Mouse (Mus musculus) liver, embryonic 14.5 days (tissue): ENCODE measurements around the gene Ube2cbp. TPM values are rescaled to one million over a fixed set of nuclear protein-coding genes. Genes with fewer than 3 reads are reported as not detected.

Experiments
- ATAC-seq: fragments of 200-750 bp; cut with Nextera tagmentation; 2 replicates; pipeline ENCODE4 v1.8.0; 2017; ENCODE audit warnings: moderate number of reproducible peaks, mild to moderate bottlenecking, moderate library complexity; ENCODE audit not compliant: insufficient read depth
- DNase-seq, 3 experiments: peaks; one replicate each; pipeline ENCODE4 v3.0.0-alpha.2; 2012 to 2013; ENCODE audit warnings: low read depth in 3 of 3, low spot score in 3 of 3
- H3K27ac ChIP-seq: fragments of 300-500 bp; sonication (generic); 2 replicates; pipeline ENCODE4 v1.5.1; 2014; ENCODE audit warnings: moderate library complexity, mild to moderate bottlenecking, control low read depth, inconsistent platforms
- H3K27me3 ChIP-seq: fragments of 300-500 bp; sonication (generic); 2 replicates; pipeline ENCODE4 v1.6.1; 2014; ENCODE audit warnings: mild to moderate bottlenecking, low read length, moderate library complexity; ENCODE audit not compliant: control insufficient read depth, insufficient read depth
- H3K36me3 ChIP-seq: fragments of 300-500 bp; sonication (generic); replicated peaks from 2 replicates; pipeline ENCODE4 v1.6.1; 2014; ENCODE audit warnings: low read depth; ENCODE audit not compliant: control insufficient read depth, insufficient read depth
- H3K4me1 ChIP-seq, 2 experiments: fragments of 200-500 bp in 1 of 2; fragments of 300-500 bp in 1 of 2; sonication (generic) in 1 of 2; replicated peaks; 2 replicates each; pipeline ENCODE4 v1.6.1; 2012 to 2014; ENCODE audit warnings: antibody characterized with exemption in 1 of 2, inconsistent platforms in 1 of 2, low read length in 1 of 2; ENCODE audit not compliant: control insufficient read depth in 2 of 2, insufficient read depth in 2 of 2
- H3K4me2 ChIP-seq: fragments of 300-500 bp; sonication (generic); 2 replicates; pipeline ENCODE4 v1.6.1; 2014; ENCODE audit warnings: low read depth, mild to moderate bottlenecking, control low read depth, moderate library complexity
- H3K4me3 ChIP-seq, 2 experiments: fragments of 200-500 bp in 1 of 2; fragments of 300-500 bp in 1 of 2; sonication (generic) in 1 of 2; 2 replicates each; pipeline ENCODE4 v1.5.1; 2012 to 2014; ENCODE audit warnings: low read depth in 2 of 2, low read length in 2 of 2, mild to moderate bottlenecking in 2 of 2, control low read depth in 1 of 2, inconsistent platforms in 1 of 2, moderate library complexity in 1 of 2; ENCODE audit not compliant: insufficient read depth in 1 of 2
- H3K9ac ChIP-seq: fragments of 300-500 bp; sonication (generic); replicated peaks from 2 replicates; pipeline ENCODE4 v1.6.1; 2014; ENCODE audit warnings: mild to moderate bottlenecking, control low read depth, moderate library complexity
- H3K9me3 ChIP-seq: fragments of 300-500 bp; sonication (generic); 2 replicates; pipeline ENCODE4 v1.6.1; 2016; ENCODE audit warnings: low read length, mixed read lengths; ENCODE audit not compliant: control insufficient read depth
- CTCF ChIP-seq: IDR thresholded peaks from 2 replicates; pipeline ENCODE4 v1.5.1; 2016; ENCODE audit warnings: antibody characterized with exemption, low read depth, control low read depth
- EP300 ChIP-seq: IDR thresholded peaks from 2 replicates; pipeline ENCODE4 v1.6.1; 2016; ENCODE audit warnings: antibody characterized with exemption, low read depth
- WGBS: fragments of 180-500 bp; shearing (Covaris S2); extraction: QIAGEN DNeasy Blood & Tissue Kit; methylation state at CpG from one replicate; pipeline ENCODE4 v1.1.7; 2014; ENCODE audit not compliant: insufficient replicate concordance; 5-methylcytosine and 5-hydroxymethylcytosine counted together
- polyA plus RNA-seq, 2 experiments: library from polyadenylated mRNA; depleted of rRNA in 1 of 2; stranded (reverse) in 1 of 2; unstranded in 1 of 2; fragments of >200 nt; fragmentation: Nextera tagmentation in 1 of 2; extraction: Ambion mirVana in 1 of 2; gene quantifications; 2 replicates each; pipeline versions ENCODE4 v1.2.1 to v1.2.3; 2012 to 2014

Ube2cbp gene
- polyA plus RNA-seq (2012; rRNA removed) (1.0 and 1.5 TPM in 2 replicates), polyA plus RNA-seq (2014; fragmentation: Nextera tagmentation; extraction: Ambion mirVana) (2.3 and 3.4 TPM in 2 replicates)

DNA sequence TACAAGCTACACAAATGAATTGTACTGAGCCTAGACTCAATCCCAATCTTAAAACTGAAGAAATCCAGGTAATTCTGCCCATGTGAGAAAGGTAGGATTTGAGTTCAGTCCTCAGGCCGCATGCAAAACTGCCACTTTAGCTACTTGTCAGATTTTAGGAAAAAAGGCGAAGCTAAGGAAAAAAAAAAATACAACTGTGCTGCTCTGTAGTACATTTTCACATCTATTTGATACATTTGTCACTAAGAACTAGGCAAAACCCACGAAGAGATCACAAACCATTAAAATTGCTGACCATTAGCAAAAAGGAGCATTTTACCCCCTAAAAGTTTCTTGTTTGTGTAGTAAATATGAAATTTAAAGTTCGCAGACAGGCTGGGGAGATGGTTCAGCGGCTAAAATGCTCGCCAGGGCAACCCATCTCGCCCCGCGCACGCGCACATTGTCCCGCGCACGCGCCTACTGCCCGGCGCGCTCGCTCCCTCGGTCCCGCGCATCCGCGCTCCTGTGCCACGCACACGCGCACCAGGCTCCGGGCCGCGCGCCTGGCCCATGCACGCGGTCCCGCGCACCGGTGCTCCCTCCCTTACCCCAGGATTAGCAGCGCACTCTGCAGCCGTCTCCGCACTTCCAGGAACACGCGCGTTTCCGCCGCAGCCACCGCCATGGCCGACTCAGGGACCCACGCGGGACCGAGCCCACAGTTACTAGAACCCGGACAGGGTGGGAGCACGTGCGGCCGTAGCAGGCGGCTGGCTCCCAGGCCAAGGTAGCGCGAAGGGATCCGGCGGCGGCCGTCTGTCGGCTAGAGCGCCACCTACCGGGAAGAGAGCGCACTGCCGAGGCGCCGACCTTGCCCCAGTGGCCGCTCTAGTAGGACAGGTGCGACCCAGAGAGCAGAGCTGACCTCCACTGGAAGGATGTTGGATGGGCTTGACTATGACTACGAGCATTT lies at the start of gene Ube2cbp:
Gene Ube2cbp (minus strand): TSS at position 800 of the 955 bp plus-strand sequence.
- peak; percentile 82 for ATAC-seq
- peak; percentile 61 to 62 (median 62) for DNase-seq
- H3K4me1 ChIP-seq, result peaks cover 6 to 10% of the 10 kb centered on the region in 2 experiments; a peak in 3 of 4 replicates
- peak within 1 kb of the TSS; percentile 62 to 79 for H3K4me3 ChIP-seq
- H3K4me2 ChIP-seq, result peak within 1 kb of the TSS; percentile 74
- no peak within 1 kb of the TSS for H3K27ac ChIP-seq
- peak within 1 kb of the TSS; percentile 59 for H3K9ac ChIP-seq
- no peaks in the 10 kb centered on the region for H3K9me3 ChIP-seq
- TF ChIP-seq CTCF, result peak; percentile 97
- no peak for TF ChIP-seq EP300
- H3K27me3 ChIP-seq, result no peaks in the 10 kb centered on the region
- WGBS, result 2% methylated on average over 70 of the region's 70 CpGs
- no peaks in the 10 kb centered on the region for H3K36me3 ChIP-seq

DNA sequence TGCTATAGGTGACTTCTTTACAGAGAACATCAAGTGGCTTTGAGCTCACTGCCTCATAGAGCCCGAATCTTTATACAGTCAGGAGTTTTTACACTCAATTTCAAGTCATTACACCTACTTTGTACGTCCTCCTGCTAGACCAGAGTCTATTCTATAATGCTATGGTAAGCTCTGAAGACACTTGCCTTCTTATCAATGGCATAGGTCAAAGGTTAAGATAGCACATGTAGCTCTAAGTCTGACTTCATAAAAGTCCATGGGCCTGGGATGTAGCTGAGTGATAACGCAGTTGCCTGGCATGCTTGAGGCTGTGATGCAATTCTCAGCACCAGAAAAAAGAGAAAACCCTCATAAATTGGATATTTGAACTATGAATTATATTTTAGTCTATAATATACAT lies 49.6 kb upstream of the Ube2cbp start:
- Histone ChIP-seq H3K9ac (no peak overlapping the region), H3K4me3 (no peak overlapping the region), H3K36me3 (peaks cover 2% of the 10 kb centered on the region), H3K27me3 (no peaks in the 10 kb centered on the region), H3K4me1 (0 out of 4 replicates have a peak, but pooled peaks cover 0 to 2% of the 10 kb centered on the region in 2 experiments), H3K27ac (no peak overlapping the region), H3K4me2 (no peak overlapping the region), H3K9me3 (no peaks in the 10 kb centered on the region)
- DNase-seq (no peak), ATAC-seq (no peak)
- 70% methylated on average over 3 of the region's 3 CpGs for WGBS
- no peak for TF ChIP-seq EP300
- no peak for TF ChIP-seq CTCF

DNA sequence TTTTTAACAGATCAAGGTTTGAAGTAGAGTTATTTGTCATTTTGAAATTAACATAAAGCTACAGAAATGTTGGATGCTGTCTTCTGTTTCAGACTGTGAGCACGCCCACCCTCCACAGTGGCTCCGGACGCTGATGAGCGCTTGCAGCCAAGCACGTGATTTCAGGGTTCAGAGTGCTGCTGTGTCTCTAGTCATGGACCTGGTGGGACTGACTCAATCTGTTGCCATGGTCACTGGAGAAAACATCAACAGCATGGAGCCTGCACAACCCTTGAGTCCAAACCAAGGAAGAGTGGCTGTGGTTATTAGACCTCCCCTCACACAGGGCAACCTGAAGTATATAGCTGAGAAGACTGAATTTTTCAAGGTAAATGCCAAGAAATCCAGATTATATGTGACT lies 49.0 kb upstream of the Ube2cbp start:
- no peak for DNase-seq
- no peak for TF ChIP-seq EP300
- TF ChIP-seq CTCF, result no peak
- Histone ChIP-seq H3K4me3 (no peak overlapping the region), H3K9ac (no peak overlapping the region), H3K4me1 (0 out of 4 replicates have a peak, but pooled peaks cover 0 to 2% of the 10 kb centered on the region in 2 experiments), H3K36me3 (peaks cover 2% of the 10 kb centered on the region), H3K27ac (no peak overlapping the region), H3K9me3 (no peaks in the 10 kb centered on the region), H3K27me3 (no peaks in the 10 kb centered on the region), H3K4me2 (no peak overlapping the region)
- no peak for ATAC-seq
- WGBS, result 81% methylated on average over 5 of the region's 5 CpGs

DNA sequence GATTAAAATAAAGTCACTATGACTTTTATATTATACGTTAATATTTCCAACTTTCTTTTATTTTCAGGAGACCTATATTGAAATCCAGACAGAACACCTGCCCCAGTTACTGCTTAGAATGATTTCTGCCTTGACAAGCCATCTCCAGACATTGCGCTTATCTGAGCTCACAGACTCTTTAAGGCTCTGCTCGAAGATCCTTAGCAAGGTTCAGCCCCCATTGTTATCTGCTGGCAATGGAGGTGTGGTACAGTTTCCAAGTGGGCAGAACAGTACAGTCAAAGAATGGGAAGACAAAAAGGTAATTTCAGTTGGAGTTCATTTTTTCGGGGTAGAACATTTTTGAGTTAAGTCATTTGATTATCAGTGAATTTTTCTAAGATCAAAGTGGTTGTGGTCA lies 42.7 kb upstream of the Ube2cbp start:
- TF ChIP-seq EP300, result peak; percentile 52
- TF ChIP-seq CTCF, result no peak
- peak; percentile 30 to 55 (median 35) for DNase-seq
- H3K4me1 ChIP-seq, result peaks cover 0 to 4% of the 10 kb centered on the region in 2 experiments; a peak in 2 of 4 replicates
- peak; percentile 80 for ATAC-seq
- no peak overlapping the region for H3K9ac ChIP-seq
- H3K4me3 ChIP-seq, result no peak overlapping the region
- H3K27me3 ChIP-seq, result no peaks in the 10 kb centered on the region
- 18% methylated on average over 4 of the region's 4 CpGs for WGBS
- H3K4me2 ChIP-seq, result no peak overlapping the region
- H3K36me3 ChIP-seq, result peaks cover 3% of the 10 kb centered on the region; the same call in 1 of the 2 replicates
- no peak overlapping the region for H3K27ac ChIP-seq
- no peaks in the 10 kb centered on the region for H3K9me3 ChIP-seq

DNA sequence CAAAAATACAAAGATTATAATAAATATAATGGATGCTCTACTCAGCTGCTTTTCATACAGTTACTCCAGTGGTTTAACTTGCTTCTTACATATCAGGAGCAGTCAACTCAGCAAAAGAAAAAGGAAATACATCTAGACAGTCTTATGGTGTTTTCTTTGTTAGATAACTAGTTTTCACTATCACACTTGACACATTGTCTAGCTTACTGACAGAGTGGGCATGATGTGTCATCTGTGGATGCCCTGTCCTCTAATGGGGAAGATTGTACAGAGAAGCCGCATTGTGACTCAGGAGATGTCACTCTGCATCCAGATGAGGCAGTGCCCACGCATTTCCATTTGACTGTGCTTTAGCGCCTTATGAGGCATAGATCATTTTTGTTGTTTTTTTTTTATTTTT lies 34.3 kb upstream of the Ube2cbp start:
- Histone ChIP-seq H3K27ac (no peak overlapping the region), H3K4me2 (no peak overlapping the region), H3K4me3 (no peak overlapping the region), H3K9ac (no peak overlapping the region), H3K4me1 (peaks cover 0 to 3% of the 10 kb centered on the region in 2 experiments; a peak in 2 of 4 replicates), H3K9me3 (no peaks in the 10 kb centered on the region), H3K36me3 (peaks cover 3% of the 10 kb centered on the region; the same call in 1 of the 2 replicates), H3K27me3 (no peaks in the 10 kb centered on the region)
- peak in 1 of 3 experiments; percentile 22 for DNase-seq
- peak; percentile 84 for ATAC-seq
- no peak for TF ChIP-seq CTCF
- peak; percentile 63 for TF ChIP-seq EP300
- WGBS, result 31% methylated on average over 3 of the region's 3 CpGs
